18 mouse cellular contexts compared by ENCODE assay signal in genomic region chr7:37178256-37178655, GRCm38 (mm10).
"Had no signal": no experiment of that assay in that cellular context is flagged by ENCODE, and none has a peak within 500 bp of the region (broad histone marks: within the 10 kb centered on the region; RNA-seq: fewer than 3 reads in every experiment).

No protein-coding gene starts in this region.

- H3K36me3 ChIP-seq: kidney, embryonic 15.5 days; liver, embryonic 13.5 days; midbrain, embryonic 10.5 days; midbrain, embryonic 13.5 days had no signal

- H3K4me3 ChIP-seq: kidney, embryonic 15.5 days; liver, embryonic 13.5 days; midbrain, embryonic 10.5 days; midbrain, embryonic 13.5 days; myocyte had no signal

- H3K4me1 ChIP-seq: liver, embryonic 13.5 days had no signal

- ATAC-seq: midbrain, embryonic 13.5 days; midbrain, embryonic 16.5 days had no signal

- DNase-seq: kidney, adult 8-10 months; kidney, postnatal 10 days; kidney, postnatal 36 days; left cerebral cortex, postnatal 4 days; liver, embryonic 13.5 days; lung, adult 2 months; lung, postnatal 14 days; lung, postnatal 4 days; right cerebral cortex, postnatal 4 days; thymus, adult 2 months; thymus, postnatal 14 days; thymus, postnatal 4 days had no signal

- H3K9me3 ChIP-seq: kidney, embryonic 15.5 days; liver, embryonic 13.5 days; midbrain, embryonic 10.5 days; midbrain, embryonic 13.5 days had no signal

- H3K27ac ChIP-seq: kidney, embryonic 15.5 days; liver, embryonic 13.5 days; midbrain, embryonic 10.5 days; midbrain, embryonic 13.5 days; stomach, postnatal 0 days had no signal

- H3K27me3 ChIP-seq: kidney, embryonic 15.5 days; liver, embryonic 13.5 days; midbrain, embryonic 13.5 days had no signal
